Mouse (Mus musculus) T-cell, adult 66 days (primary cell): Measurements from ENCODE around the gene Olfr548-ps1. TPM values are rescaled to one million over a fixed set of nuclear protein-coding genes. Genes with fewer than 3 reads are reported as not detected.

Experiments
- total RNA-seq, 2 experiments: library from RNA; stranded (reverse); gene quantifications; 3 replicates in 1 of 2; 4 replicates in 1 of 2; pipeline ENCODE4 v1.2.4; 2023

Gene Olfr548-ps1
- not detected for total RNA-seq

DNA sequence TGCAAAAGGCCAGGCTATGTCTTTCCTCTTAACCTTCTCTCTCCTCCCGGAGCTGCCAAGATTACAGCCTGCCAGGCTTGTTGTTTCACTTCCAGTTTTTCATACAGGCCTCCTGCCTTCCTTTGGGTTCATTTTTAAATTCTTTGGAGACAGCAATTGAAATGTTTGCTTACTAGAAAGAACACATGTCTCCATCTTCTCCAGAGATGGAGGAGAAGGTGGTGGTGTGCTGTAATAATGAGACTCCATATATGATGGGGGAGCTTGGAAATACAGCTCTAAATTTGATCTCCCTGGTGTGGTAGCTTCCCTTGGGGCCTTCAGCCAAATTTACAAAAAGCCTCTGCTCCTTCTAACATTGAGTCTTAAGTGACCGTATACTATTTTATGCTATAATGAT, at the start of gene Olfr548-ps1:
Gene Olfr548-ps1, plus strand, starts transcription at position 301 of the 400 bp plus-strand sequence.

DNA sequence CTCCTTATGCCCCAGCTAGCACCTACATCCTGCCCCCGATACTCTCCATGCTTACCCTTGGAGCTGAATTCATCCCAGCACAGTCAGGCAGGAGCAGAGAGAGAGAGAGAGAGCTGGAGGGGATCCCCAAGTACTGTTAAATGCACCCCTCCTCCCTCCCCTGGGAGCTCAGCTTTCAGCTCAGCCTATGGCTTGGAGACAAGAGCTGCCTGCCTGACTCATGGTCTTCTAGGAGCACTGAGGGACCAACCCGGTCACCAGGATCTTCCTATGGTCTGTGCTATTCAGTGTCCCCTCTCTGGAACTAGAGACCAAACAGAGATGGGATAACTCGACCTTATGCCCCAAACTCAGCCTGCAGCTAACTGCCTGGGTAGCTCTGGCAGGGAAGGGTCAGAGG, 41.2 kb upstream of the Olfr548-ps1 start, which contains the start of gene Olfr545:
Gene Olfr545, minus strand, starts transcription at position 101 of the 400 bp plus-strand sequence.

DNA sequence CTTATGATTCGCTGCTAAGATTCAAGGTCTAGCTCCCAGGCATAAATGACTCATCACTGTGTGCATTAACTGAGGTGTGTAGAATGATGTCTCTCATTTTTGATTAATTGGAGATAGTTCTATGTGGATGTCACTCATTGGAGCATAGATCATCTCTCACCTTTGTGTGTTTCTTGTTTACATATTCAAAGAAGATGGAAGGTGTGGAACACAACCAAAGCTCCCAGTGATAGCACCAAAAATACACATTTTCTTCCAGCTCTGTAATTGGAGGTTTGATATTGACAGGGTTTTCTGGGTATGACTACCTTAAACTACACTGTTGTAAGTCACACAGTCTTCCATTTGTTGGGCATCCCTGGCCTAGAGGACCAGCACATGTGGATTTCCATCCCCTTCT, 6.2 kb upstream of the Olfr548-ps1 start, which contains the start of gene Olfr547:
Gene Olfr547, plus strand, starts transcription at position 301 of the 400 bp plus-strand sequence.

DNA sequence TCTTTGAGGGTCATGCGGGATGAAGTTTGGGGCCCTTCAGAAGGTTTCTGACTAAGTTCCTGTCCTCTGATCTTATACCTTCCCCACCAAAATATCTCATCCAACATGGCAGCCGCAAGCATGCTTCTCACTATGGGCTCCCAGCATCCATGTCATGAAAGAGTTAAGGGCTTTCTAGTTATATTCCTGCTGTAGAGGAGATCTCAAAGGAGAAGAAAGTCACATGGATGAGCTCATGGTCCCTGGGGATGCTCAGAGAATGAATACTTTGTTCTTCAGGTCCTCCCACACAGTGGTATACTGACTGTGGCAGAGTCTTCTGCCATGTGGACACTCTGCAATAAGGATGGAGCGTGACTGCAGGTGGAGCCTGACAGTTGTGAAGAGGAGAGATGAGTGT, 8.9 kb downstream of the Olfr548-ps1 start, which contains the start of gene Olfr549:
Gene Olfr549, plus strand, starts transcription at position 301 of the 400 bp plus-strand sequence.

DNA sequence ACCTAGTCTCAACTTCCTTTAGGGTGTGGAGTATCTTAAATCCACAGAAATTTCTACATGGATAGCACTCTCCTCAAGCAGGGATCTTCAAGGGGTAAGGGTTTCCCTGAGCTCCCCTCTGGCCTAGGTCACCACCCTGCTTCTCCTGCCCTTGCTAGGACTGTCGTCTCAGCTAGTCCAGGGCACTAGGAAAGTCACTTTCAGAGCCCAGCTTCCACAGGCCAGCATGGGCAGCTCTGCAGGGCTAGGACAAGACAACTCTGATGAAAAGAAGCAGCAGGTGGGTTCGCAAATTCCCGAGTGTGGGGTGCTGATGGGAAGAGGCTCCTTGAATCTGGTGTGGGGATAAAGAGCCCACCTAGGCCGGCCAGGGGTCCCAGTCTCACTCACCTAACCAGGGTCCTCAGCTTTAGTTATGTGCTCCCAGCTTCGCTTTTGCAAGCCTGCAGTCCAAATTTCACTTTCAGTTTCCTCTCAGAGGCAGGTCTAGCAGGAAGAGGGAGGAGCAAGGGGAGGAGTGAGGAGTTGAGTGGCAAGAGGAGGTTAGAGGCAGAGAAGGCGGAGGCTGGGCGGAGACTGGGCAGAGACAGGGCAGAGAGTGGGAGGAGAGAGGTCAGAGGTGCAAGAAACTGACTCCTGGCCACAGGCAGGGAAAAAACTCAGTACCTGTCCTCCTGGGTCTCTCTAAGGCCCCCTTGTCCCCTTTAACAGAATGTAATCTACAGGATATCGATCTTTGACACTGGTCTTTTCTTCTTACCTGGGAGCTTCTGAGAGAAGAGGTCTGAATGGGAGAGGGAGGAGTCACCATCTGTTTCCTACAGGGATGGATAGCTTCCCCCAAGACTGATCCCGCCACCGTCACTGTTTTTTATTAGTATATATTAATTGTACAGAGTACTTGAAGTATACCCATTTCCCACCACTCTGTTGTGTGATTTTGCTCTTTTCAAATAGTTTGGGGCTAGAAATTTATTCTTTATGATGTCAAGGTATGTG, 24.6 kb downstream of the Olfr548-ps1 start, which contains the start of gene Trim21:
Gene Trim21, minus strand, starts transcription at position 488 of the 999 bp plus-strand sequence.

DNA sequence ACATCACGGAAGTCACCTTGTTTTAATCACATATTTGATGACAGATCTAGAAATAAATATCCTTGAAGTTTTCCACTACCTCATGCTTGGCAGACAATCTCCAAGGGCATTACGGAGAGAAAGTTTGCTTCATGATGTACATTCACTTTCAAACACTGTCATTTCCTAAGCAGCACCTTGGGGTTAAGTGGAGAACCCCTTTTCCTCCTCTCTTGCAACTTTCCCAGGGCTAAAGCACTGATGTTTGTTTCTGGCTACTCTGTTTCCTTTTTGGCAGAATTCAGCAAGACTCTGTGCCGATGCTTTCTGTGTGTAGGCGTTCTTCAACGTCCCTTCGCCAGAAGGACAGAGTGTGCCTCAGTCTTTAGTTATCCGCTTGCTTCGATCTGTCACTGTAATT, 30.4 kb downstream of the Olfr548-ps1 start, which contains the start of gene Olfr550:
Gene Olfr550, plus strand, starts transcription at position 301 of the 400 bp plus-strand sequence.

DNA sequence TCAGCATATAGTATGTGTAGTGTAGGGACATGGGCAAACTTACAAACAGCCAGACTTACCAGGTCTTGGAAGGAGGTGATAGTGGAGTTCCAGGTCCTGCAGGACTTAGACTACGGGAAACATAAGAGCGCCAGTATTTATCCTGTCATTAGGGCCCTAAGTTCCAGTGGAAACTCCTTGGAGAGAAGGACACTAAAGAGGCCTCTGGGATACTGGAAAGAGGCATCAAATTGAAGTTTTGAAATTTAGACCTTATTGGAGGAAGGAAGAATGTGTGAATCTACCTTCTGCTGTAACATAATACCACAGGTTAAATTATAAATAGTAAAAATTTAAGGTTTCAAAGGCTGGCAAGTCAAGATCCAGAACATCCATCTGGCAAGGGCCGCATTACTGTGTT, 51.1 kb downstream of the Olfr548-ps1 start, which contains the start of gene Olfr551:
Gene Olfr551, minus strand, starts transcription at position 101 of the 400 bp plus-strand sequence.

Other genes starting within 250 kb of the Olfr548-ps1 start
- gene Rrm1, start 99.2 kb upstream of the Olfr548-ps1 start, total RNA-seq: 10 to 100 TPM; 52.3 to 62.0 TPM
- gene Olfr543, start 59.2 kb upstream of the Olfr548-ps1 start, total RNA-seq: not detected
- not detected for gene Olfr544, start 52.6 kb upstream of the Olfr548-ps1 start, total RNA-seq
- not detected for gene Olfr545, start 41.3 kb upstream of the Olfr548-ps1 start, total RNA-seq
- gene Olfr547, start 6.1 kb upstream of the Olfr548-ps1 start, total RNA-seq: not detected
- gene Olfr549, start 9.0 kb downstream of the Olfr548-ps1 start, total RNA-seq: not detected
- 10 to 100 TPM; 48.7 to 64.4 TPM for gene Trim21, start 24.6 kb downstream of the Olfr548-ps1 start, total RNA-seq
- not detected for gene Olfr550, start 30.5 kb downstream of the Olfr548-ps1 start, total RNA-seq
- not detected for gene Olfr551, start 51.0 kb downstream of the Olfr548-ps1 start, total RNA-seq
- gene Olfr552, start 56.9 kb downstream of the Olfr548-ps1 start, total RNA-seq: not detected
- not detected for gene Olfr553, start 77.3 kb downstream of the Olfr548-ps1 start, total RNA-seq
- not detected for gene Olfr554, start 97.5 kb downstream of the Olfr548-ps1 start, total RNA-seq
- gene Olfr555, start 117.9 kb downstream of the Olfr548-ps1 start, total RNA-seq: not detected
- not detected for gene Olfr556, start 124.0 kb downstream of the Olfr548-ps1 start, total RNA-seq
- 10 to 100 TPM; 12.1 to 15.4 TPM for gene Trim68, start 146.4 kb downstream of the Olfr548-ps1 start, total RNA-seq
- gene Olfr557, start 155.0 kb downstream of the Olfr548-ps1 start, total RNA-seq: not detected
- not detected for gene Olfr558, start 161.3 kb downstream of the Olfr548-ps1 start, total RNA-seq
- not detected for gene Olfr33, start 178.2 kb downstream of the Olfr548-ps1 start, total RNA-seq
- gene Olfr559, start 186.6 kb downstream of the Olfr548-ps1 start, total RNA-seq: not detected
- not detected for gene Olfr560, start 218.5 kb downstream of the Olfr548-ps1 start, total RNA-seq
- not detected for gene Olfr78, start 218.6 kb downstream of the Olfr548-ps1 start, total RNA-seq
- not detected for gene Olfr561, start 230.3 kb downstream of the Olfr548-ps1 start, total RNA-seq